Mouse (Mus musculus) midbrain, embryonic 11.5 days (tissue): Measurements from ENCODE around the gene Npnt. TPM values are rescaled to one million over a fixed set of nuclear protein-coding genes. Genes with fewer than 3 reads are reported as not detected.
A peak's percentile ranks its signal among the peaks of the same experiment; 100 is the strongest.

Experiments
- ATAC-seq: fragments of 200-750 bp; cut with Nextera tagmentation; 2 replicates; pipeline ENCODE4 v1.8.0; 2017; ENCODE audit warnings: moderate TSS enrichment, moderate library complexity; ENCODE audit not compliant: low FRiP score
- DNase-seq: peaks from one replicate; pipeline ENCODE4 v3.0.0; 2015; ENCODE audit warnings: low spot score; ENCODE audit errors: missing footprints
- H3K27ac ChIP-seq: fragments of 300-500 bp; sonication (generic); 2 replicates; pipeline ENCODE4 v1.5.1; 2014; ENCODE audit warnings: low read depth, low read length
- H3K27me3 ChIP-seq: fragments of 300-500 bp; sonication (generic); 2 replicates; pipeline ENCODE4 v1.6.1; 2014; ENCODE audit warnings: mild to moderate bottlenecking, low read length, moderate library complexity, mixed read lengths; ENCODE audit not compliant: control insufficient read depth, insufficient read depth
- H3K36me3 ChIP-seq: fragments of 300-500 bp; sonication (generic); 2 replicates; pipeline ENCODE4 v1.6.1; 2014; ENCODE audit warnings: mild to moderate bottlenecking, low read length, moderate library complexity, mixed read lengths; ENCODE audit not compliant: control insufficient read depth, insufficient read depth
- H3K4me1 ChIP-seq: fragments of 300-500 bp; sonication (generic); 2 replicates; pipeline ENCODE4 v1.6.1; 2014; ENCODE audit warnings: low read length; ENCODE audit not compliant: control insufficient read depth, insufficient read depth
- H3K4me2 ChIP-seq: fragments of 300-500 bp; sonication (generic); 2 replicates; pipeline ENCODE4 v1.6.1; 2014; ENCODE audit warnings: mild to moderate bottlenecking, moderate library complexity
- H3K4me3 ChIP-seq: fragments of 300-500 bp; sonication (generic); 2 replicates; pipeline ENCODE4 v1.5.1; 2014; ENCODE audit warnings: low read depth, low read length
- H3K9ac ChIP-seq: fragments of 300-500 bp; sonication (generic); 2 replicates; pipeline ENCODE4 v1.6.1; 2014; ENCODE audit warnings: low read length
- H3K9me3 ChIP-seq: fragments of 300-500 bp; sonication (generic); 2 replicates; pipeline ENCODE4 v1.6.1; 2016; ENCODE audit warnings: low read length; ENCODE audit not compliant: control insufficient read depth
- WGBS: fragments of 180-500 bp; shearing (Covaris S2); extraction: QIAGEN DNeasy Blood & Tissue Kit; methylation state at CpG from one replicate; pipeline ENCODE4 v1.1.7; 2014; 5-methylcytosine and 5-hydroxymethylcytosine counted together
- polyA plus RNA-seq: library from polyadenylated mRNA; unstranded; fragments of >200 nt; fragmentation: Nextera tagmentation; extraction: Ambion mirVana; gene quantifications from 2 replicates; pipeline ENCODE4 v1.2.1, GENCODE M21; 2014

The Npnt gene
- polyA plus RNA-seq, 1 experiment from 2014 or later, result 7.6 TPM

DNA sequence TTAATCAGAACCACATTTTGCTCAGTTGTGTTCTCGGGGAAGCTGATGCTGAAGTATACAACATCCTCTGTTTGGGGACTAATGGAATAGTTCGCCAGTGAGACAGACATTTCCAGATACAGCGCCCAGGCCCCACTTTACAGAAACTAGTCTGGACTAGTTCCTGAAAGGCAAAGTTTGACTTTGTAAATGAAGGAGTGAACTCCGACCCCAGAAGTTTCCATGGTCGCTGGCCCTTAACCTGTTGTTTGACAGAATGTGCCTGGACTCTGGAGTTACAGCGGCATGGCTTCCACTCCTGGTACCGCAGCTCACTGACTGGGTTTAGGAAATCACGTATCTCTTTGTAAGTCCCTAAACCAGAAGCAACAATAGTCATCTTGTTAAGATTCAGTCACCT lies 89.3 kb downstream of the Npnt start:
- Histone ChIP-seq H3K4me1 (no peaks in the 10 kb centered on the region), H3K9me3 (no peaks in the 10 kb centered on the region), H3K27ac (no peak overlapping the region), H3K4me3 (no peak overlapping the region), H3K27me3 (no peaks in the 10 kb centered on the region), H3K9ac (no peak overlapping the region), H3K4me2 (no peak overlapping the region), H3K36me3 (no peaks in the 10 kb centered on the region)
- DNase-seq (no peak), ATAC-seq (no peak)
- WGBS, result 88% methylated on average over 8 of the region's 8 CpGs

DNA sequence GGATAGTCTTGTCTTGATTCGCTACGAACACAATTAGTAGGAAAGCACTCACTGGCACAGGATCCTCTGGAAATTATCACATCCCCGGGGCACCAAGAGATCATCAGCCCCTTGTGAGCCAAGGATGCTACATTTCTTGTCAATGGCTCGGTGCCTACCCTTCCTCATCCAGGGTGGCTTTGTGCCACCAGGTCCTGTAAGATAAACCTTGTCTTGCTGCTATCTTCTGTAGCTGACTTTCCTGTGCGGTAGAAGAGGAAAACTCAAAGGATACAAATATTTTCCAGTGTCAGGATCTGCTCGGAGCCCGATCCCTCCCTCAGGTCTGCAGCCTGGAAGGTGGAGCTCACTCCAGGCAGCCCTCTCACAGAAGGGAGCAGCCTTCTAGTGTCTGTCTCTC lies 90.5 kb downstream of the Npnt start:
- Histone ChIP-seq H3K4me2 (no peak overlapping the region), H3K4me1 (no peaks in the 10 kb centered on the region), H3K9ac (no peak overlapping the region), H3K27ac (no peak overlapping the region), H3K27me3 (no peaks in the 10 kb centered on the region), H3K36me3 (no peaks in the 10 kb centered on the region), H3K4me3 (no peak overlapping the region), H3K9me3 (no peaks in the 10 kb centered on the region)
- ATAC-seq (no peak), DNase-seq (no peak)
- WGBS, result 88% methylated on average over 7 of the region's 7 CpGs

DNA sequence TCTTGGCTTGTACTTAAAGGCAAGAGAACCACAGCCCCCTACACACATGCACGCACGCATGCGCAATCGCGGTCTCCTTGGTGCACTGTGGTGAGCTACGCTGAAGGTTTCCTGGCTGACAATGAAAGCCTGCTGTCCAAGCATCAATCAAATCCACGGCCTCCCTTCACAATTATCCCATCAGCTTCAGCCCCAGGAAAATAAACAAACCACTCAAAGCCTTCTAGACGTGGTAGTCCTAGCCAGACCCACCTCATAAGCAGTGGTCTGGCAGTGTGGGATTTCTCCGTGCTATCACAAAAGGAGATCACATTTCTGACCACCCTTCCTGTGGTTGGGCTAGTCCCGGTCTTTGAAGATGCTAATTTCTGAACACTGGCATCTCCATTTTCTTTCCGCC lies 91.2 kb downstream of the Npnt start:
- Histone ChIP-seq H3K36me3 (no peaks in the 10 kb centered on the region), H3K4me2 (no peak overlapping the region), H3K9ac (no peak overlapping the region), H3K27ac (no peak overlapping the region), H3K4me3 (no peak overlapping the region), H3K9me3 (no peaks in the 10 kb centered on the region), H3K4me1 (no peaks in the 10 kb centered on the region), H3K27me3 (no peaks in the 10 kb centered on the region)
- ATAC-seq (no peak), DNase-seq (no peak)
- 74% methylated on average over 11 of the region's 11 CpGs for WGBS

DNA sequence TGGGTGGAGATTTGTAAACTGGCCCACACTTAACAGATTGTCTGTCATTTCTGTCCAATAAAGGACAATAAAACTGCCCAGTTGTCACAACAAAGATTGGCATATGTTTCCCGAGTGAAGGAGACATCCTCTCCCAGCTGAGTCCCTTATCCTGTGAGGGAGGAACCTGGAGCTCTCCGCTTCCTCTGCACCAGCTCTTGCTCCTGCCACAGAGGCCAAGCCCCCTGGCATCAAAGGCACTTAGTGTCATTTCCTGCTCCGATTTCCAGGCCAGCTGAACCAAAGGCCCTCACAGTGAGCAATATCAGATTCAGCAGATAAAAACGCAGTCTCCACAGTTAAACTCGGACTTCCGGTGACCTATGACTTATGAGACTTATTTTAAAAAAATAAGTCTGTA lies 93.4 kb downstream of the Npnt start:
- H3K9ac ChIP-seq, result no peak overlapping the region
- H3K4me2 ChIP-seq, result no peak overlapping the region
- no peak overlapping the region for H3K4me3 ChIP-seq
- H3K36me3 ChIP-seq, result no peaks in the 10 kb centered on the region
- H3K4me1 ChIP-seq, result no peaks in the 10 kb centered on the region
- H3K27ac ChIP-seq, result no peak overlapping the region
- ATAC-seq (no peak), DNase-seq (no peak)
- no peaks in the 10 kb centered on the region for H3K9me3 ChIP-seq
- H3K27me3 ChIP-seq, result no peaks in the 10 kb centered on the region
- WGBS, result 78% methylated on average over 6 of the region's 6 CpGs

DNA sequence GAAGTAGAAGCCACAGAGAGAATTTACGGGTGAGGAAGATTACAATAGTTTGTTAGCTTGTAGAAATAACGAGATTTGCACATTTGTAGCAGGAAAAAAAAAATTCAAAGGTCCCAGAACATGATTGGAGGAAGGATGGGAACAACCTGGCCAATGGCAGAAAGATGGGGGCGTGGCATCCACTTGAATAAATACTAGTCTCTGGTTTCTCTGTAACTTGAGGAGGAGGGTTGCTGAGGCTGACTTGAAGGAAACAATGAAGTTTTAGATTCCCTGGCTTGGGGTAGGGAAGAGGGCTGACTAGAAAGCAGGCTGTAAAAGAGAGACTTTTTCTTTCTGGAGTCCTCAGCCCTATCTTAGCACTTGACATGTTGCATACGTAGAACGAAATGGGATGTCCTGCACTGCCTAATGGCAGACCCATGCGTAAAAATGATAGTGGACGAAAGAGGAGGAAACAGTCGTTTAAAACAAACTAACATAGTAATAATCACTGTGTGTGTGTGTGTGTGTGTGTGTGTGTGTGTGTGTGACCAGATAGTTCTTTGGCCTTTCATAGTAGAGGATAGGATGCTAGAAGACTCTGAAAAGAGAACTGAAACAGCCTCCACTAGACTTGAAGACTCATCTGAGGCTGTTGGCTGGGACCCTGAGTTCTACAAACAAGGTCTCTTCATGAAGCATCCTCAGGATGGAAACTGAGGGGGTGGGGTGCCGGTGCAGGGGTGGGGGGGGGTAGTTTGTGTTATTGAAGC lies 94.5 kb downstream of the Npnt start:
- ATAC-seq, result no peak
- Histone ChIP-seq H3K4me2 (no peak overlapping the region), H3K36me3 (no peaks in the 10 kb centered on the region), H3K27ac (no peak overlapping the region), H3K4me1 (no peaks in the 10 kb centered on the region), H3K27me3 (no peaks in the 10 kb centered on the region), H3K9me3 (no peaks in the 10 kb centered on the region), H3K9ac (no peak overlapping the region), H3K4me3 (no peak overlapping the region)
- DNase-seq, result no peak
- 68% methylated on average over 9 of the region's 9 CpGs for WGBS

DNA sequence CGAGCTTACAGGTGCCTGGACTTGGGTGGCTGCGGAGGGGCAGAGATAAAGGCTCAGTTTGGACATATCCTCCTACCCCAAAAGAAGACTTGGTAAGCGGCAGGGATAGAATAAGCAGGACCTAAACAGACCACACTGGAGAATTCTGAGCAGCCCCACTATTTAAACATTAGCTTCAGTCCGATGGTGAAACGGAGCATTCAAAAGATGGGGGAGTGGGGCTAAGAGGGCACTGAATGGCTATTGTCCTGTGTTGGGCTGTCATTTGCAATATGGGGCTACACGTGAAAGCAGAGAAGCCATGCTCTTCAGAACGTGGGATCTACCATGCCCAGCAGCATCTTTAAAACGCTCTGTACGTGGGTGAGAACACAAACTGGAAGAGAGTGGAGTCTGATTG lies 95.8 kb downstream of the Npnt start:
- no peaks in the 10 kb centered on the region for H3K27me3 ChIP-seq
- no peaks in the 10 kb centered on the region for H3K9me3 ChIP-seq
- H3K9ac ChIP-seq, result no peak overlapping the region
- H3K4me2 ChIP-seq, result no peak overlapping the region
- H3K36me3 ChIP-seq, result no peaks in the 10 kb centered on the region
- H3K27ac ChIP-seq, result no peak overlapping the region
- H3K4me3 ChIP-seq, result no peak overlapping the region
- DNase-seq (peak; percentile 68), ATAC-seq (no peak)
- 89% methylated on average over 9 of the region's 9 CpGs for WGBS
- no peaks in the 10 kb centered on the region for H3K4me1 ChIP-seq

DNA sequence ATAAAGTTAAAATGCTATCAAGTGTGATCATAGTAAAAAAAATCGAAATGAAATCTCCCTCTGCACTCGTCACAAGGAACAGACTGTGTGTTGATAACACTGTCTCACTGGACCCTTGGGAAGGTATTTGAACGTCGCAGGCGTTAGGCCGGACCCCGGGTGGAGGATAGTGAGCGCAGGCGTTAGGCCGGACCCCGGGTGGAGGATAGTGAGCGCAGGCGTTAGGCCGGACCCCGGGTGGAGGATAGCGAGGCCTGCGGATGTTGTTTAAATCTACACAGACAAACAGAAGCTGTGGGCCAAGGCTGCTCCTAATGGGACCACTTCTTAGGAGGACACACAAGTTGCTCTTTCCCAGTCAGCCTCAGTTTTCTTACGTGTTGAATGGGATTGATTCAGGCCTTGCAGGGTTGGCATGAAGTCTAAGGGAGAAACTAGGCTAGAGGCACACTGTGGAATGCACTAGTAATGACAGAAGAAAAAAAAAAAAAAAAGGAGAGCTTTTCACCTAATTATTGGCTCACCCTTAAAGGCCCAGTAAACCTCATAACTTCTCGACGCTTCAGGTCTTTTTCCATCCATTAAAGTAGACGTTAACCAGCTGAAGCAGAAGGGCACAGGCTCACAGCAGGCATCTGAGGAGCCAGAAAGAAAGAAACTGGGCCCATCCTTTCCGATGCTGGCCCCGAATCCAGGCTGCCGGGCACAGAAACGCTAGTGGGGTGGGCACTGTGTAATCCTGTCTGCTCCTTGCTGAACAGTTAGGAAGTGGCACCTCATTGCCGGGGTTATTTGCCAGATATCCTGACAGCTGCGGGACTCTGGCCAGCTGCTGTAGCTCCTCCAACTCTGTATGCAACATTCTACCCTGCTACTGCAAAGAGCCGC lies 98.0 kb downstream of the Npnt start:
- Histone ChIP-seq H3K4me3 (no peak overlapping the region), H3K9me3 (no peaks in the 10 kb centered on the region), H3K4me2 (no peak overlapping the region), H3K4me1 (no peaks in the 10 kb centered on the region), H3K27me3 (no peaks in the 10 kb centered on the region), H3K27ac (no peak overlapping the region), H3K36me3 (no peaks in the 10 kb centered on the region), H3K9ac (no peak overlapping the region)
- peak; percentile 41; the same call in 1 of the 2 replicates for ATAC-seq
- DNase-seq, result no peak
- WGBS, result 73% methylated on average over 28 of the region's 28 CpGs

DNA sequence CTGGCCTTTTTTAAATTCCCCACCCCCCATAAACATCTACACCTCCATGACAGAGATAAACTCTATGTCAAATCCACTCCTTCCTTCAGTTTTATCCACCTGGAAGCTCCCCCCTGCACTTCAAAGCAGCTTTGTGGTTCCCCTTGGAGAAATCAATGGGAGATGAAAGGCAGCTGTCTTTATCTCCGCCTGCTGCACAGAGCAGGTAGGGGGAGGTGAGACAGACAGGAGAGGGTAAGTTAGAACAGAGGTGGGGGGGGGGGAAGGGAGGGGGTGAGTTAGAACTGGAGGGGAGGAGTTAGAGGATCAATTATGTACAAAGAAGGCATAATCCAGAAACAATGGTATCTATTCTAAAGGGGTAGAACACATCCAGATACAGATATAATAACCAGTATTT lies 98.7 kb downstream of the Npnt start:
- DNase-seq (no peak), ATAC-seq (peak; percentile 24; the same call in 1 of the 2 replicates)
- H3K9ac ChIP-seq, result no peak overlapping the region
- H3K4me1 ChIP-seq, result no peaks in the 10 kb centered on the region
- H3K36me3 ChIP-seq, result no peaks in the 10 kb centered on the region
- no peak overlapping the region for H3K4me2 ChIP-seq
- H3K27me3 ChIP-seq, result no peaks in the 10 kb centered on the region
- no peaks in the 10 kb centered on the region for H3K9me3 ChIP-seq
- H3K27ac ChIP-seq, result no peak overlapping the region
- no peak overlapping the region for H3K4me3 ChIP-seq
- 42% methylated on average over 1 of the region's 1 CpGs for WGBS

DNA sequence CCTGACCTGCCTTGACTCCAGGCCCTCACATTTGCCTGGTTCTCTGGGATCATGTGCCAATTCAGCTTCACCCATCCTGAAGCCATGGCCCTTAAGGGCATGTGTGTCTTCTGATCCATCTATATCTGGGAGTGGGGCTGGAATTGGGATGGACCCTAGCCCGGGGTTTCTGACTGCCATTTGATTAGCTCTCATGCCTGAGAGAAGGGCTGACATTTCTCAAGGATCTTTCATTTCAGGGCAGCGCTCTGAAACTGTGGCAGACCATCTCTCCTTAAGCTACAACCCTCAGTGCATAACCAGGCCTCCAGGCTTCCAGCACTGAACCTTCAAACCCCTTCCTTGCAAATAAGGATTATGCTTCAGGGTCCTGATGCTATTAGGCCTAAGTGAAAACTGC lies 99.7 kb downstream of the Npnt start:
- Histone ChIP-seq H3K27me3 (no peaks in the 10 kb centered on the region), H3K4me2 (no peak overlapping the region), H3K9ac (no peak overlapping the region), H3K4me3 (no peak overlapping the region), H3K36me3 (no peaks in the 10 kb centered on the region), H3K27ac (no peak overlapping the region), H3K4me1 (no peaks in the 10 kb centered on the region), H3K9me3 (no peaks in the 10 kb centered on the region)
- no peak for ATAC-seq
- WGBS, result 85% methylated on average over 2 of the region's 2 CpGs
- DNase-seq, result no peak
